Mouse (Mus musculus) layer of hippocampus, postnatal 10 days (tissue): Measurements from ENCODE around the gene Anapc13. TPM values are rescaled to one million over a fixed set of nuclear protein-coding genes. Genes with fewer than 3 reads are reported as not detected.

Experiments
- DNase-seq, 2 experiments: peaks; one replicate each; pipeline ENCODE4 v3.0.0; 2021; ENCODE audit warnings: low spot score in 2 of 2
- total RNA-seq, 2 experiments: library from RNA; stranded (reverse); gene quantifications; 2 replicates each; pipeline ENCODE4 v1.2.3; 2021

Anapc13 gene
- total RNA-seq, 2 experiments from 2014 or later = 87.9 to 107 TPM

GRCm38 (mm10) chr9:102675922-102676321, 49.8 kb downstream of the Anapc13 start:
- no peak for DNase-seq

DNA sequence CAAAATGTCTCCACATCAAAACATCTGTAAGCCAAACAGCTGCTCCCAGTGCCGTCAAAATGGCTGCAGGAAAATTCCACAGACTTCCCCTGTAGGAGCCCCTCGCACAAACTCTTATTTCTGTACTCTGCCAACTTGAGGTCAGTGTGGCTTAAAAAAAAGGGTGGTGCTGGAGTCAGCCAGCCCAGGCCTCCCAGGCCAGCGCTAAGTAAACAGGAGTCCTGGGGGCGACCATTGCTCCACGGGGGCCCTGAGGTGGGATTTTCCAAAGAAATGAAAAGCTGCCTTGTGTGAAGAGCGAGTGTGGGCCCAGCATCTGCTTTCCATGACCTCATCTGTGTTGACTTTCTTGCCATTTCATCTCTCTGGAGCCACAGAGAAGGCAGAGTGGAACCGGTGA, 55.4 kb downstream of the Anapc13 start:
- DNase-seq = no peak

Other genes with a start within 250 kb of the Anapc13 start
- 1 to 10 TPM; 4.8 to 4.9 TPM for gene Ky, start 120.5 kb upstream of the Anapc13 start, total RNA-seq
- gene Cep63, start 238 bp downstream of the Anapc13 start, total RNA-seq = 10 to 100 TPM; 28.5 to 30.2 TPM
- 10 to 100 TPM; 18.3 to 20.7 TPM for gene Amotl2, start 90.4 kb downstream of the Anapc13 start, total RNA-seq
- 10 to 100 TPM; 36.2 to 38.6 TPM for gene Ryk, start 208.6 kb downstream of the Anapc13 start, total RNA-seq